Mouse (Mus musculus) heart, postnatal 36 days (tissue): ENCODE measurements around the gene Prlr. TPM values are rescaled to one million over a fixed set of nuclear protein-coding genes. Genes with fewer than 3 reads are reported as not detected.

ENCODE experiments used
- DNase-seq, 2 experiments: peaks; one replicate each; pipeline ENCODE4 v3.0.0; 2021 to 2022
- intact Hi-C: fragments of 180-260 bp; cut with DNase I; formaldehyde crosslinking; loops from one replicate; pipeline ENCODE4 v1.15.1; 2025
- total RNA-seq, 2 experiments: library from RNA; stranded (reverse); gene quantifications; 2 replicates each; pipeline ENCODE4 v1.2.3; 2021

The Prlr gene
- 1 to 10 TPM; 2.6 to 3.2 TPM for total RNA-seq

GRCm38 (mm10) chr15:10177083-10177482 is at the start of gene Prlr:
Gene Prlr (plus strand): TSS chr15:10177238.
- intact Hi-C loops = no loop called here
- no peak for DNase-seq

GRCm38 (mm10) chr15:10133781-10134180 is 43.3 kb upstream of the Prlr start:
- DNase-seq = no peak

GRCm38 (mm10) chr15:10134889-10135288 is 42.1 kb upstream of the Prlr start:
- no peak for DNase-seq
- intact Hi-C loops = no loop called here

More at GRCm38 (mm10) chr15:10133781-10134180, 43.3 kb upstream of the Prlr start:
- intact Hi-C loops = no loop called here

GRCm38 (mm10) chr15:10144520-10144919 is 32.5 kb upstream of the Prlr start:
- DNase-seq = no peak
- intact Hi-C loops = no loop called here

DNA sequence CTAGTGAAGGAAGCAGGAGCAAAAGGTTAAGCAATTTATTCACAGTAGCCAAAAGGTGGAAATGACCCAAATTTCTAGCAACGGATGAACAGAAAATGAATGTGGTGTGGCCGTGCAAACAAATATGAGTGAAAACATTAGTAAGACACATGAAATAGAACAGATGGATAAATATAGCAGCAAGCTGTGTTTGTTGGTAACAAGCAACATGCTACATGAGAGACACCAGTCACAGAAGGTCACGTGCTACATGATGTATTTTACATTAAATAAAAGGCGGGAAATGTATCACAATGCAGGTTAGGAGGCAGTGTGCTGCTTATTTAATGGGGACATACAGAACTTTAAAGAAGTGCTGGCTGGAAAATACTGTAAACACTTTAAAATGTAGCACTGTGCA is 28.8 kb upstream of the Prlr start:
- intact Hi-C loops = no loop called here

DNA sequence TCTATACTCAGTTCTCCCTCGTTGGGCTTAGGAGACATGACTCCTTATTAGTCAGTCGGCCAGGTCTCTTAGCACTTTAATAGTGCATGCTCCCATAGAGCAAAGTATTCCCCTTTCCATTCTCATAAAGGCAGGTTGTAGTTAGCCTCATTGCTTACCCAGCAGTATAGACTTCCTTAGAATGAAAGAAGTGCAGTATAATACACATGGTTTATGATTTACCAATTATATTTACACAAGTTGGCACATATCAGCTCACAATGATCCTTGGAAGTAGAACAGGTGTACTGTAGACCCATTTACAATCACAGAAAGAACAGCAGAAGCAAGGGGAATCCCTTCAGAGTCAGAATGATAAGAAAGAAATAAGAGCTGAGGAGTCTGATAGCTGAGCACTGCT is 16.4 kb upstream of the Prlr start:
- no peak for DNase-seq
- intact Hi-C loops = no loop called here

More for the DNA sequence above, 28.8 kb upstream of the Prlr start:
- no peak for DNase-seq

DNA sequence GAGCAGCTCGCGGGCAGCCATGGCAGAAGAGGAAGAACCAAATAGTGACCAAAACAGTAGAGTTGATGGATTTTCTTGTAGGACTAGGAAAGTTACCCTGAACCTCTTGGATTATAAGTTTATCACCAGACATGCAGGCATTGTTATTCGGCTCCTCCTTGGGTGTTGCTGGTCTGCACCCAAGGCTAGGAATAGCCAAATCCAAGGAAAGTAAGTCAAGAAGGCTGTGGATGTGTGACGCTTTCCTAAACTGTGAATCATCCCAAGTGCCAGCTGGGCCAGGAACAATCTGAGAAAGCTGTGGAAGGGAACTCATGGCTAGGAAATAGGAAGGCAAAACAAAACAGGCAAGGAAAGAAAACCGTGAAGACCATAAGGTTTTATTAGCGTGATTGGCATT is 2.0 kb upstream of the Prlr start:
- DNase-seq = no peak
- intact Hi-C loops = no loop called here

GRCm38 (mm10) chr15:10175656-10176055 is 1.4 kb upstream of the Prlr start:
- intact Hi-C loops = no loop called here
- DNase-seq = no peak

GRCm38 (mm10) chr15:10177519-10178130 is 587 bp downstream of the Prlr start:
- peak; percentile 6 for DNase-seq
- intact Hi-C loops = no loop called here

DNA sequence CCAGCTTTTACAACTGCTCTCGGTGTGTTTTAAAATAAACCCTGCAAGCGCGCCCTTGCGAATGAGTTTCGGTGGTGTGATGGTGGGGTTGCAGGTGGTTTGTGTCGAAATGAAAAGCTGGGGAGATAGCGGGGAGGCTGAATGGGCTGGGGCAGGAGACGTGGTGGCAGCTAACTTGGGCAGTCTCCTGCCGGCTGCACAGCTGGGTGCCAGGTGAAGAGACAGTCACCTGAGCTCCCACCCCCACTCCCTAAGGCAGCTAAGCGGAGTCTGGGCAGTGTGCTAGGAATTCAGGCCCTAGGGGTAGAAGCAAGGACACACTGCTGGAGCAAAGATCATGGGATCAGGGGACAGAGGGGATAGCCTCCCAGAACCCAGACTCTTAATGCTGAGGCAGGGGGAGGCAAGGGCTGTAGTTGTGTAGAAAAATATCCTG is 1.1 kb downstream of the Prlr start:
- intact Hi-C loops = no loop called here
- no peak for DNase-seq

GRCm38 (mm10) chr15:10180694-10181093 is 3.7 kb downstream of the Prlr start:
- intact Hi-C loops = no loop called here
- no peak for DNase-seq

DNA sequence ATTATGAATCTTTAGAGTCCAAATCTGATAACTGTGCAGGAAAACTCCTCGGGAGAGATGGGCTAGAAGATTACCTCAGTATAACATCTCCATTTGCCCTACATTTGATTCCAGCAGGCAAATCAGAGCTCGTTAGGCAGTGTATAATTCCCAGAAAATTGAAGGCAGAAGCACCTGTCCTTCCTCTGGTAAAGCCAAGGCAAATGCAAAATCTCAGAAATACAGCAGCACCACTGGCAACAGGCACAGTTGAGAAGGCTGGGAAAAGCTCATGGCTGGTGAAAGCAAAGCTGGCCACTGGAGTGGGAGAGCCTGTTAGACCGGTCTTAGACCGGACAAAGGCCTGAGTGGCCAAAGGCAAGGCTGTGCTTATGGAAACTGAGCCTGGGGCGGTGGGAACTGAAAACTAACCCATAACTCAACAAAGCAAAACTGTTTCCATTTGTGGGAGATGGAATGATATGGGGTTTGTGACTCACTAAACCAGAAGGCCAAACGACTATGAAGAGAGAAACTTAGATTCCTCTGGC is 15.1 kb downstream of the Prlr start:
- intact Hi-C loops = no loop called here
- DNase-seq = no peak

DNA sequence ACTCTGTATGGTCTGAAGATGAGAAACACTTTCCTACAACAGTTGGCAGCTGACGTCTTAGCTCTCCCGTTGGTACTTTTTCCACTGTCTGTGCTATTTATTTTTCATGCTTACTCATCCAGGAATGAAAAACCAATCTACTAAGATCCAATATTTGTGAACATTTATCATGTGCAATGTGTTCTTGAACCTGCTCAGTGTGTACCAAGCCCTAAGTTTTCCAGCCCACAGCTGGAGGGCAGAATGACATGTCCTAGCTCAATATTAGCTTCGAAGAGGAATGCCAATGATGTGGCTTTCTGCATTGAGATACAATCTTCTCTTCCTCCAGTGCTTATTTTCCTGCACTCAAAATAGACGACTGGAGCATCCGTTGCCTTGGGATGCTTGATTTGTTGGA is 24.0 kb downstream of the Prlr start:
- no peak for DNase-seq
- intact Hi-C loops = no loop called here

GRCm38 (mm10) chr15:10202504-10203302 is 25.7 kb downstream of the Prlr start:
- intact Hi-C loops = no loop called here
- DNase-seq = no peak

GRCm38 (mm10) chr15:10210261-10210770 is 33.3 kb downstream of the Prlr start:
- DNase-seq = no peak
- intact Hi-C loops = no loop called here

DNA sequence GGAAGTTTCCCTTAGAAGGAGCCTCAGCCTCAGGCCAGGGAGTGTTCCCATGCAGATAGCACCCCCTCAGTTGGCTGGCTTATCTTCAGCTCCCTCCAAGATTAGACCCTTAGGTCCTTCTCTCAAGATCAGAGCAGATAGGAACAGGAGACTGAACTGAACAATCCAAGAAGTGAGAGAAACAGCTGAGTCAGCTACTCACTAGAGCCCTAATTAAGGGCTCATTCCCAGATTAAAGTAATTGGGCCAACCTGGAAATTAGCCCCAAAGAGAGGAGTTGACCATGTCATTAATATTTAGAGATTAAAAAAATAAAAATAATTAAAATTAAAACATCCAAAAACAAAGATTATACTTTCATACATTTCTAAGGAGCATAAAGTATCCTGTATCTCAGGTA is 35.0 kb downstream of the Prlr start:
- intact Hi-C loops = no loop called here

DNA sequence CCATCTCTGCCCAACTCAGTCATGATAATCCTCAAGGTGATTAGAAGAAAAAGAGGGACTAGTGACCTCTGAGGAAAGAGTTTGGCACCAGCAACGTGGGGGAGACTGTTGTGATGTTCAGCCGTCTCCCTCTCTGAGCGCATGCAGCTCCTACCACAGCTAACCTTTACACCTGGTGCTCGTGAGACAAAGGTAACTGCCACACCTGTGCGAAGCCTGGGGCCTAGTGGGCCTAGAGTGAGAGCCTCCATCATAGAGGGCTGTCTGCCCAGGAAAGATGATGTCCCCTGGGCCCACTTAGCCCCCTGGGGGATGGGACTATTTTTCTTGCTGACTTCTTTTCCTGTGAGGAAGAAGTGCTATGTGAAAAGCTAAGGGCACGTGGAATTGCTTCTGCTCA is 36.2 kb downstream of the Prlr start:
- intact Hi-C loops = no loop called here
- no peak for DNase-seq

More for the DNA sequence above, 35.0 kb downstream of the Prlr start:
- DNase-seq = no peak

GRCm38 (mm10) chr15:10213710-10214109 is 36.7 kb downstream of the Prlr start:
- intact Hi-C loops = no loop called here
- DNase-seq = no peak

- intact Hi-C loops = no loop called here
- no peak for DNase-seq
These were observed 38.7 kb downstream of the Prlr start for GRCm38 (mm10) chr15:10215719-10216118.

DNA sequence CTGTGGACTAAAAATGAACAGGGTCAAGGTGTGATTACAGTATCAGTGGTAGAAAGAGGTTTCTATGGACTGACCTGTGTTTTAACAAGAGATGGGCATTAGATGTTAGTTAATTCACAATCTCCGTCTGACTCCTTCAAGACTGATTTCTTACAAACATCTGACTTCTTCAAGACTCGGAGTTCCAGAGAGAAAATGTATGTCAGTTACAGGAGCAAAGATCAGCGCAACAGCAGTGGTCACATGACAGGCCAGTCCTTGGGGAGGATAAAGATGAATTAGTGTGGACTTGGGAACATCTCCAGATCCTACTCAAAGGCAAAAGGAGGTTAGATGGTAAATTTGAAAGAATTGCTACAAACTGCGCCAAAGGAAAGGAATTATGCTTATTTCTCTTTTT is 39.2 kb downstream of the Prlr start:
- intact Hi-C loops = no loop called here
- no peak for DNase-seq

DNA sequence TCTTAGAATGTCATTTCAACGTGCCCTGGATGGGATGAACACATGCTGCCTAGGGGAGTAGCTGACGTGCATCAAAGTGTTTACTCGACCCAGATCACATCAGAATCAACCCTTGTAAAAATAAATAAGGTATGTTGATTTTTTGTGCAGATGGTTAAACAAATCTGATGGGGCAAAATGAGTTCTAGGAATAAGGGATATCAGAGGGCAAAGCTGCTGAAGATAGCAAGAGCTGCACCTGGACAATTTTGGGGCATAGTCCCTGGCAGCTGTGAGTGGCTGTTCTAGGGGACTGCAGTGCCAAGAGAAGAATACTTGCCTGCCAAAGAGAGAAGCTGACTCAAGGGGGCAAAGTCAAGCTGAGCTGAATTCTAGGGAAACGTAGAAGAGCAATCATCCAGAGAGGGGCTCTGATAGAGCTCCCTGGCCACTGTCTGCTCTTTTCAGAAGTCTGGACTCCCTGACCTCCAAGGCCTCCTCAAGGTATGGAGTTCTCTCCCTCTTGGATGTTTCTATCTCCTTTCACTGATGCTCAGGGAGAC is 46.6 kb downstream of the Prlr start:
- intact Hi-C loops = no loop called here
- no peak for DNase-seq
